Mouse (Mus musculus) MEL (cell line): ENCODE results near the gene Sh3gl3.

Experiments used
- CTCF ChIP-seq, 3 experiments: IDR thresholded peaks in 2 of 3; conservative IDR thresholded peaks in 1 of 3; 2 replicates each; pipeline ENCODE4 v1.5.1; 2011 to 2012; ENCODE audit warnings: low read length in 3 of 3, low read depth in 2 of 3, mild to moderate bottlenecking in 2 of 3, improper control_type of control experiment in 1 of 3, inconsistent platforms in 1 of 3, mixed read lengths in 1 of 3, moderate library complexity in 1 of 3; ENCODE audit not compliant: control insufficient read depth in 1 of 3, insufficient read depth in 1 of 3, poor library complexity in 1 of 3, severe bottlenecking in 1 of 3
- MEF2A ChIP-seq: IDR thresholded peaks from 2 replicates; pipeline ENCODE4 v1.6.1; 2014; ENCODE audit warnings: low read depth, mild to moderate bottlenecking, inconsistent platforms, low read length, improper control_type of control experiment; ENCODE audit not compliant: poor library complexity, insufficient replicate concordance, severe bottlenecking; ENCODE audit errors: extremely low read depth
- POLR2AphosphoS2 ChIP-seq: IDR thresholded peaks from 2 replicates; pipeline ENCODE4 v1.6.1; 2011; ENCODE audit warnings: low read length, improper control_type of control experiment
- RAD21 ChIP-seq: IDR thresholded peaks from 2 replicates; pipeline ENCODE4 v1.6.1; 2011; ENCODE audit warnings: mild to moderate bottlenecking, low read depth, low read length, improper control_type of control experiment
- USF1 ChIP-seq: IDR thresholded peaks from 2 replicates; pipeline ENCODE4 v1.6.1; 2014; ENCODE audit warnings: low read depth, mild to moderate bottlenecking, inconsistent platforms, low read length, improper control_type of control experiment, moderate library complexity
- ZNF384 ChIP-seq: IDR thresholded peaks from 2 replicates; pipeline ENCODE4 v1.6.1; 2012; ENCODE audit warnings: low read depth, mild to moderate bottlenecking, inconsistent platforms, low read length, improper control_type of control experiment

DNA sequence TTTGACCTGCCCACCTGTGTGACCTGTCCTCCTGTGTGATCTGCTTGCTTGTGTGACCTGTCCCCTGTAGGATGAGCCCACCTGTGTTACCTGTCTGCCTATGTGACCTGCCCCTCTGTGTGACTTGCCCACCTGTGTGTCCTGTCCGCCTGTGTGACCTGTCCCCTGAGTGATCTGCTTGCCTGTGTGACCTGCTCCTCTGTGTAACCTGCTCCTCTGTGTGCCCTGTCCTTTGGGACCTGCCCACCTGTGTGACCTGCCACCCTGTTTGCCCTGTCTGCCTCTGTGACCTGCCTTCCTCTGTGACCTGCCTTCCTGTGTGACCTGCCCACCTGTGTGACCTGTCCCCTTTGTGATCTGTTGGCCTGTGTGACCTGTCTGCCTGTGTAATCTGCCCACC lies 79.7 kb downstream of the Sh3gl3 start:
- TF ChIP-seq ZNF384 = no peak
- no peak for TF ChIP-seq CTCF (IDR thresholded peaks at IDR 0.05 in 2 of 3, conservative IDR thresholded peaks at IDR 0.05 in 1 of 3; ENCODE audit: control insufficient read depth in 1 of 3, insufficient read depth in 1 of 3, low read depth in 2 of 3, low read length in 3 of 3, poor library complexity in 1 of 3, severe bottlenecking in 1 of 3)
- TF ChIP-seq RAD21 = no peak
- no peak for TF ChIP-seq USF1
- TF ChIP-seq POLR2AphosphoS2 = no peak
- no peak for TF ChIP-seq MEF2A
